Mouse (Mus musculus): ENCODE measurements at regions not wholly inside any gene's neighbourhood (a gene's known extent, or its start where the extent isn't known, plus 50 kb on each side); places are given as distances from the start of the nearest gene placed in this dataset.
A peak's percentile ranks its signal among the peaks of the same experiment; 100 is the strongest.

DNA sequence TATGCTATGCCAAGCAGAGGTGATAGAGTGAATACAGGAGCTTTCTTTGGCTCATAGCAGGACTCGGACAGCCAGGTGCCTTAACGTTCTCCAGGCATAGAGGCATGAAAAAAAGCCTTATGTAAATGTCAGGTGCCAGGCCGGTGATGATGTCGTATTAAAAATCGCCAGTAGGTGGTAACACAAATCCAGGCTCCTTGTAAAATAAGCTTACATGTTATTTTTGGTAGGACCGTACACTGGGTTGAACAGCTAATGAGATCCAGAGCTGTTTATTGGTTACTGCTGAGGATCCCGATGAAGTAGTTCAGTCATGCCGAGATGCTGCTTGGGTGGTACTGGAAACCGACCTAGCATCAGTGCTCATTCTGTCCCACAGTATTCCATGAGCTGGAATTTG lies 133.1 kb upstream of the Tars start:
- no peak overlapping the region for H3K27ac ChIP-seq (replicated peaks)
- no peaks in the 10 kb centered on the region for H3K27me3 ChIP-seq (ENCODE audit: control insufficient read depth, insufficient read depth, low read length)
- ATAC-seq (ENCODE audit: low FRiP score, low TSS enrichment) (no peak), DNase-seq (ENCODE audit: low spot score) (no peak)
- no peak for TF ChIP-seq EP300 (optimal IDR thresholded peaks at IDR 0.05)
- TF ChIP-seq CTCF (IDR thresholded peaks at IDR 0.05; ENCODE audit: low read depth) = peak; percentile 28; the same call in 1 of the 2 replicates
- no peaks in the 10 kb centered on the region for H3K36me3 ChIP-seq (ENCODE audit: control insufficient read depth, insufficient read depth, low read length)
- H3K4me1 ChIP-seq (replicated peaks; ENCODE audit: control insufficient read depth, insufficient read depth) = no peaks in the 10 kb centered on the region
- H3K9me3 ChIP-seq (ENCODE audit: control insufficient read depth, low read length) = no peaks in the 10 kb centered on the region
- WGBS = 70% methylated on average over 9 of the region's 9 CpGs
- H3K4me2 ChIP-seq (replicated peaks; ENCODE audit: low read depth) = no peak overlapping the region
- H3K4me3 ChIP-seq (ENCODE audit: low read depth, low read length) = no peak overlapping the region
- H3K9ac ChIP-seq (ENCODE audit: low read length) = no peak overlapping the region

DNA sequence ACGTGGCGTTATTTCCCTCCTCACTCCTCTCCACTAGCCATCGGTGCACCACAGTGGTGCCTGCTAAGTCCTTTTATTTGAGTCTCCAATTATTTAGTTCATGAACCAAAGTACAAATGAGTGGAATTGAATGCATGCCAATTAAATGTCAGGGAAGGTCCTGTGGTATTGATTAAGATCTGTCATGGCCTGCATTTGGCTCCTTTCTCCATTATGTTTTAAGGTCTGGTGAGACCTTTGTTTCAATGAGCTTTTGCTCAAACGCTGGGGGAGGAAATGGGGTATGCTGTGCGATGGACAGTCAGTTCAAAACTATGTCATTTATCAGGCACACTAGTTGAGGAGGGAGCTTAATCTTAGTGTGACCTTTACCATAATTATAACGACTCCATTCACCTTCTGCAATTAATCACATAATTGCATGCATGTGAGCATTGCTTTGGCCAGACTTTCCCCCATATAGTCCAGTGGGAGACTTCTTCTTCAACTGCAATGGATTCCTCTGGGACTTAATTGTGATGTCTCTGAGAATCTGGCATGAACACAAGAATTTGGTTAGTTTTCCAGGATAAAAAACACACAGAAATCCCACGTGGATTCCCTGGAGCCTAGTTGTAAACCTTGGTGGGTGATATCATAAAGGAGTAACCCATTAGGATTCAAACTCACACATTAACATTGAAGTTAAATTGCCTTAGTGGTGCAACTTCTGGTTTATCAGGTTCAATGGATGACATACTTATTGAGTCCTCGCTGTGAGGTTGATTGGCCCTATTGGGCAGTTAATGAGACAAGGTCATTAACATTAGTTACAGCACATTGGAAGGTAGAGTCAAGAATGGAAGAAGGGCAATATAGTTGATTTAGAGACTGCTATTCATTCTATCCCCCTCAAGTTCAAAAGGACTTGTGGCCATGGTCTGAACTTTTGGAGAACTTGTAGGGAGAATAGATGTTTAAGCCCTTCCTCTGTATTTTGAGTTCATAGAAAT lies 130.7 kb upstream of the Tars start:
- Histone ChIP-seq H3K36me3 (ENCODE audit: control insufficient read depth, insufficient read depth, low read length) (no peaks in the 10 kb centered on the region), H3K9me3 (ENCODE audit: control insufficient read depth, low read length) (no peaks in the 10 kb centered on the region), H3K27me3 (ENCODE audit: control insufficient read depth, insufficient read depth, low read length) (no peaks in the 10 kb centered on the region), H3K4me1 (replicated peaks; ENCODE audit: control insufficient read depth, insufficient read depth) (no peaks in the 10 kb centered on the region), H3K4me3 (ENCODE audit: low read depth, low read length) (no peak overlapping the region), H3K27ac (replicated peaks) (no peak overlapping the region), H3K9ac (ENCODE audit: low read length) (no peak overlapping the region), H3K4me2 (replicated peaks; ENCODE audit: low read depth) (no peak overlapping the region)
- WGBS = 53% methylated on average over 8 of the region's 8 CpGs
- ATAC-seq (ENCODE audit: low FRiP score, low TSS enrichment) (no peak), DNase-seq (ENCODE audit: low spot score) (no peak)
- no peak for TF ChIP-seq EP300 (optimal IDR thresholded peaks at IDR 0.05)
- TF ChIP-seq CTCF (IDR thresholded peaks at IDR 0.05; ENCODE audit: low read depth) = no peak

DNA sequence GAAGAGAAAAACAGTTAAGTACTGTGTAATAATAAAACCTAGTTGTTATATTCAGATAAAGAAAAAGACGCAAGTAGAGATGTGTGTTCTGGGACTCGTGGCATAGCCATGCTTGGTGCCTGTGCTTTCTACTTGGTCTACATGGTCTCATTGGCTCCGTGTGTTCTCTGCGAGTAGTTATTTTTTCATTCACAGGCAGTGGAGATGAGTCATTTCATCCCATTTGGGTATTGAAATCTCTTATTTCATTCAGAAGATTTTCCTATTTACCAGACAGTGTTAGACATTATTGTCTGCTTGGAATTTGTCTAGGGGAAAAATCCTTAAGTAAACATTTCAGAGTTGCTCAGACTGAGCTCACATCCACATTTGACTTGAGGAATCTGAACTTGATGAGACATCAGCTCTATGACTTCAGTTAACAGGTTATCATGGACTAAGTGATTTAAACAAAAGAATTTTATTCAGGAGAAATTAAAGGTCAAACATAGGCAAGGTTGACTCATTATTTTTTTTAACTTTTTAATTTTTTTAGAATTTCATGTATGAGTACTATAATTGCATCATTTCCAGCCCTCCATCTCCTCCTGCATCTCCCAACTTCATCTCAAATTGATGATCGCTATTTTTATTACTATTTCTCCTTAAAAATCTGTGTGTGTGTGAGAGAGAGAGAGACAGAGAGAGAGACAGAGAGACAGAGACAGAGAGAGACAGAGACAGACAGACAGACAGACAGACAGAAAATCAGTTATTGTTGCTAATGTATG lies 125.1 kb upstream of the Tars start:
- TF ChIP-seq EP300 (optimal IDR thresholded peaks at IDR 0.05) = no peak
- TF ChIP-seq CTCF (IDR thresholded peaks at IDR 0.05; ENCODE audit: low read depth) = no peak
- no peak for ATAC-seq (ENCODE audit: low FRiP score, low TSS enrichment)
- WGBS = 73% methylated on average over 5 of the region's 5 CpGs
- no peak for DNase-seq (ENCODE audit: low spot score)
- no peaks in the 10 kb centered on the region for H3K4me1 ChIP-seq (replicated peaks; ENCODE audit: control insufficient read depth, insufficient read depth)
- no peak overlapping the region for H3K27ac ChIP-seq (replicated peaks)
- H3K27me3 ChIP-seq (ENCODE audit: control insufficient read depth, insufficient read depth, low read length) = no peaks in the 10 kb centered on the region
- H3K4me2 ChIP-seq (replicated peaks; ENCODE audit: low read depth) = no peak overlapping the region
- H3K4me3 ChIP-seq (ENCODE audit: low read depth, low read length) = no peak overlapping the region
- no peaks in the 10 kb centered on the region for H3K9me3 ChIP-seq (ENCODE audit: control insufficient read depth, low read length)
- H3K9ac ChIP-seq (ENCODE audit: low read length) = no peak overlapping the region
- no peaks in the 10 kb centered on the region for H3K36me3 ChIP-seq (ENCODE audit: control insufficient read depth, insufficient read depth, low read length)

DNA sequence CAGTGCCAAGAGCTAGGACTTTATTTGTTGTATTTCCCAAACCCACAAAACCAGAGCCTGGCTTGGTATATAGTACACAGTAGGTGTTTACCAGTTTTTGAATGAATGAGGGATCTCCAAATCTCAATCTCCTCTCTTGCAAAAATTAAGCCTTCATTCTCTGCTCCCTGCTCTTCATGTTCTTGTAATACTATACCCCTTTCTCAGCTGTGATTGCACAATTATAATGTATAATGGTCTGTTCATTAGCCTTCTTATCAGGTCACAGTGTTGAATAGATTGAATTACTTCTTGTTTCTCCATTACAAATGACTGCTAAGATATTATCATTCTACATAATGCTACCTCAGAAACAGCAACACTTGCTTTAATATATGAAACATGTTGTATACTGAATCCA lies 119.1 kb upstream of the Tars start:
- no peak for TF ChIP-seq CTCF (IDR thresholded peaks at IDR 0.05; ENCODE audit: low read depth)
- no peak for TF ChIP-seq EP300 (optimal IDR thresholded peaks at IDR 0.05)
- H3K27ac ChIP-seq (replicated peaks) = no peak overlapping the region
- H3K27me3 ChIP-seq (ENCODE audit: control insufficient read depth, insufficient read depth, low read length) = no peaks in the 10 kb centered on the region
- no peak overlapping the region for H3K4me2 ChIP-seq (replicated peaks; ENCODE audit: low read depth)
- no peaks in the 10 kb centered on the region for H3K9me3 ChIP-seq (ENCODE audit: control insufficient read depth, low read length)
- no peaks in the 10 kb centered on the region for H3K36me3 ChIP-seq (ENCODE audit: control insufficient read depth, insufficient read depth, low read length)
- H3K9ac ChIP-seq (ENCODE audit: low read length) = no peak overlapping the region
- DNase-seq (ENCODE audit: low spot score) = no peak
- no peak for ATAC-seq (ENCODE audit: low FRiP score, low TSS enrichment)
- H3K4me3 ChIP-seq (ENCODE audit: low read depth, low read length) = no peak overlapping the region
- H3K4me1 ChIP-seq (replicated peaks; ENCODE audit: control insufficient read depth, insufficient read depth) = no peaks in the 10 kb centered on the region

DNA sequence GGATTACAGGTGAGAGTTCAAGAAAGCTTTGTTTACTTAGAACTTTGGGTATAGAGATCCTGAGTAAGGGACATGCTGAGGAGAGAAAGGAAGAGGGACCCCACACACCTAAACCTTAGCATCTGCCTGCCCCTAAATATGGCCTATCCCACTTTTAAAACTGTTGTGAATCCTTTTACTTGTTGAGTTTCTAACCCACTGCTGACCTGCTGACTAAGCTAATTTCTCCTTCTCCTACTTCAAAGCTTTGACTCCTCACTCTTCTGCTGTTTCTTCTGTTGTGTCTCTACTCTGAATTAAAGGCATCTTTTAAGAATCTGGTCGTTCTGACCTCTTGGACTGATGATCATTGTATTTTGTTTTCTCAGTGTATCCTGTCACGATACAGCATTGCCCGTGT lies 118.4 kb upstream of the Tars start:
- H3K27me3 ChIP-seq (ENCODE audit: control insufficient read depth, insufficient read depth, low read length) = no peaks in the 10 kb centered on the region
- no peaks in the 10 kb centered on the region for H3K36me3 ChIP-seq (ENCODE audit: control insufficient read depth, insufficient read depth, low read length)
- ATAC-seq (ENCODE audit: low FRiP score, low TSS enrichment) (no peak), DNase-seq (ENCODE audit: low spot score) (no peak)
- H3K4me2 ChIP-seq (replicated peaks; ENCODE audit: low read depth) = no peak overlapping the region
- 79% methylated on average over 3 of the region's 3 CpGs for WGBS
- no peaks in the 10 kb centered on the region for H3K9me3 ChIP-seq (ENCODE audit: control insufficient read depth, low read length)
- H3K27ac ChIP-seq (replicated peaks) = no peak overlapping the region
- no peak for TF ChIP-seq EP300 (optimal IDR thresholded peaks at IDR 0.05)
- TF ChIP-seq CTCF (IDR thresholded peaks at IDR 0.05; ENCODE audit: low read depth) = no peak
- H3K4me3 ChIP-seq (ENCODE audit: low read depth, low read length) = no peak overlapping the region
- no peaks in the 10 kb centered on the region for H3K4me1 ChIP-seq (replicated peaks; ENCODE audit: control insufficient read depth, insufficient read depth)
- H3K9ac ChIP-seq (ENCODE audit: low read length) = no peak overlapping the region

Data from stomach, postnatal 0 days (tissue).